Mouse (Mus musculus) urinary bladder, adult 18-20 months (tissue): ENCODE results near the gene Mtmr11.
A peak's percentile ranks its signal among the peaks of the same experiment; 100 is the strongest.
"Not testable (repeated sequence)": the region's sequence is repeated elsewhere in the genome, so short reads cannot be mapped to it uniquely, and the experiment has no call there.

ENCODE experiments used
- DNase-seq, 2 experiments: peaks; one replicate each; pipeline ENCODE4 v3.0.0; 2022; ENCODE audit warnings: low spot score in 2 of 2, mixed read lengths in 2 of 2

The Mtmr11 gene

DNA sequence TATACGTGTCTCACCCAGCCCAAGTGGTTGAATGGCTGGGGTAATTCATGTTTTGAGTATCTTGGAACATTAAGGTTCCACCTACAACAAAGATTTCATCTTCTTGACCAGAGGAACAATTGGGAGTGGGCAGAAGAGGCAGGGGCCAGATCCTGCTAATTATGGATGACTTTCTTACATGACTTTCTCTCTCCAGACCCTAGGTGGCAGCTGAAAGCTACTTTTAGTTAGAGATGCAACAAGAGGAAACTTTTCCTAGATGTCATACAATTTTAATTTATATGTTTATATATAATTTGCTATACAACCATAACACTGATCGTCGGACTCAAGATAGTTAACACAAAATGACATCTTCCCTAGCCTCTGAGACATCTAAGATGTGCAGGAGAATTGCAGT lies 46.0 kb downstream of the Mtmr11 start:
- DNase-seq, result no peak

GRCm38 (mm10) chr3:96209242-96209641 lies 47.4 kb downstream of the Mtmr11 start:
- DNase-seq, result no peak

DNA sequence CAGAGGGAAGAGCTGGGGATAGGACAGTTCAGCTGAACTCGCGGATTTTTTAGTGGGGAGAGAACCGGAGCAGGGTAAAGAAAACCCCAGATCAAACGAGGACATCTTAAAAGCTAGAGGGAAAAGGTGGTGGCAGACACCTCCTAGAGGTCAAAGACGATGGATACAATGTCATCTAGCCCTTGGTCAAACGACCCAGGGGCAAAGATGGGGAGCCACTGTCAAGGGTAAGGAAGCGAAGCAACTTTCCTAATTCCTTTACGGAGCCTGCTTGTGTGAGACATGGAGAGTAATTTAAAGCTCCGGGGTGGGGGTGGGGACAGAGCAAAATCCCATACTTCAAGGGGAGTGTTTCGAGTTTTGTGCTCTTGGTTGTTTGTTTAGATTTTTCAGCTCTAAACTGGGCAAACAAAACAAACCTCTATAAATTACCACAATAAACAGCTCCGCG lies 57.4 kb downstream of the Mtmr11 start:
- no peak for DNase-seq

- peak; percentile 59 to 87 for DNase-seq
These were observed 57.9 kb downstream of the Mtmr11 start, which contains the start of the genes Bola1 and Hist2h2ab for GRCm38 (mm10) chr3:96219661-96220130. TSS of gene Bola1 (minus strand) at chr3:96219709. TSS of gene Hist2h2ab (plus strand) at chr3:96219865.

- not testable (repeated sequence) for DNase-seq
These were observed 58.4 kb downstream of the Mtmr11 start for GRCm38 (mm10) chr3:96220131-96220764.

DNA sequence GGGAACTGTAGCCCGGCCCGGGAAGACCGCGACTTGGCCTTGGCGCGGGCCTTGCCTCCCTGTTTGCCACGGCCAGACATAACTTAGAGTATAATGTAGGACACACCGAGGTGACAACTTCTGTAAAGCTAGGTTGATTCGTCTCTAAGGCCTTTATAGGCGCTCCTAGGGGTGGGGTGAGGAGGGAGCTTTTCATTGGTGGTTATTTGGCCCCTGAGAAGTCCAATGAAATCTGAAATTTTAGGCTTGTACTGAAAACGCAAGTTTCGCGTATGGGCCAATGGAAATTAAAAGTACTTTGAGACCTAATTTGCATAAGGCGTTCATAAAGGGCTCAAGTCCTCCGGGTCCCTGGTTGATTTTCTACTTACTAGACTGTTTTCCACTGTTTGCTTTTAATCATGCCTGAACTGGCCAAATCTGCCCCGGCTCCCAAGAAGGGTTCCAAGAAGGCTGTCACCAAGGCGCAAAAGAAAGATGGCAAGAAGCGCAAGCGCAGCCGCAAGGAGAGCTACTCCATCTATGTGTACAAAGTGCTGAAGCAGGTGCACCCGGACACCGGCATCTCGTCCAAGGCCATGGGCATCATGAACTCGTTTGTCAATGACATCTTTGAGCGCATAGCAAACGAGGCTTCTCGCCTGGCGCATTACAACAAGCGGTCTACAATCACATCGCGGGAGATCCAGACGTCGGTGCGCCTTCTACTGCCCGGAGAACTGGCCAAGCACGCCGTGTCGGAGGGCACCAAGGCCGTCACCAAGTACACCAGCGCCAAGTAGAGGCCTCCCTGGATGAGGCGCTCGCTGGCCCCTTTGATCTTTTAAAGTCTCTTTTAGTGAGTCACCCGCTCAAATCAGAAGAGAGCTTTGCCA lies 59.2 kb downstream of the Mtmr11 start, which contains the start of the genes Hist2h2ac and Hist2h2be:
Gene Hist2h2ac (minus strand): TSS at position 116 of the 875 bp plus-strand sequence.
Gene Hist2h2be (plus strand): TSS at position 355 of the 875 bp plus-strand sequence.
- peak; percentile 76 to 84 for DNase-seq
